Mouse (Mus musculus) thymus, postnatal 10 days (tissue): ENCODE results near the gene D1Ertd622e.
A peak's percentile ranks its signal among the peaks of the same experiment; 100 is the strongest.

ENCODE experiments used
- DNase-seq, 2 experiments: peaks; one replicate each; pipeline ENCODE4 v3.0.0; 2021; ENCODE audit warnings: low spot score in 2 of 2

D1Ertd622e gene

GRCm38 (mm10) chr1:97580270-97580669 lies 81.6 kb downstream of the D1Ertd622e start:
- peak; percentile 83 to 93 for DNase-seq

DNA sequence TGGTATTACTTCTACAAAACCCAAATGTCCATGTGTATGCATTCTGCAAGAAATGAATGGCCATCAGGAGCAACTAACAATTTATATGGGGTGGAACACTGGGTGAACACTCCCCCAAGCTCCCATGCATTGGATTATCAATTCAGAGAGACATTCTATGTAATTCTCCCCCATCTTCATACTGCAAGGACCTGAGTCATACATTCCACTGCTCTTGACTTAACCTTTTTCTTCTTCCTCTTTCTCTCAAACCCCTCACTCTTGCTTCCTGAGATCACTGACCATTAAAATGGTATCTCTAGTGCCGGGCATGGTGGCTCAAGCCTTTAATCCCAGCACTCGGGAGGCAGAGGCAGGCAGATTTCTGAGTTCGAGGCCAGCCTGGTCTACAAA lies 83.9 kb downstream of the D1Ertd622e start:
- no peak for DNase-seq

DNA sequence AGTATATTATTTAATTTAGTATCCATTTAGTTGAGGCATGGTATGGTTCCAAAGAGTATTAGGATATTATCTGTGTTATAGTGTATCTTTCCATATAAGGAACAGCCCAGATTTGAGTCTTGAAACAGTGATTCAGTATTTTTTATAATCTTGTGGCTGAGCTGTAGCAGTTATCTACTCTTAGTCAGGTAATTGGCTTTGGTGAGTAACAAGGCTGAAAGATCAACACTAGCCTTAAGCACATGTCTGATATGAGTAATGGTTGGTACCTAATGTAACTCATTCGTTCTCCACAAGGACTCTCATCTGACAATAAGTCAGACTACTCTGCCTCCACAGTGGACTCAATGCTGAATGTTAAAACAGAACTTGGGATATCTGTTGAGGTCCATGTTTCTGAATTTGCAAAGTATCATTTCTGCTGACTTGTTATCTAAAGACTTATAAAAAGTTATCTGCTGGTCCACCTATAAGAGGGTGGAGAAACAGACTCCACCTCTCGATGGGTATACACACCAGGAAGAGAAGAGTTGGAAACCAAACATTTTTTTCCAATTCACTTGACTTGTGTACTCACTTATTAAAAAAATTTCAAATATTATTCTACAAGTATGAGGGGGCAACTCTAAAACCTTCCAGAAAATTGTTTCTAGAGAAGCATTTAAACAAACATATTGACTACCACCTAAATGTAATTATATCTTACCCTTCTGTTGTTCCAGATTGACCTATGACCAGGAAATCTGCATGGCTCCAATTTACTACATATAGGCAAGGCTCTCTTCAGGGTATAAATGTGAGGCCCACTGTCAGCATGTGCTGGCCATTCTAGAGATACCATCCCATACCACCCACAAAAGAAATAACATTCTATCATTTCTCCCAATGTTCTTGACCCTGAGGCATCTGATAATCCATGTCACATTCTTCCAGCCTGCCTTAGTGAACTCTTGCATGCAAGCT lies 84.5 kb downstream of the D1Ertd622e start:
- no peak for DNase-seq

- no peak for DNase-seq
These were observed 85.3 kb downstream of the D1Ertd622e start for GRCm38 (mm10) chr1:97576576-97576975.

- no peak for DNase-seq
These were observed 91.1 kb downstream of the D1Ertd622e start for GRCm38 (mm10) chr1:97570814-97571213.

DNA sequence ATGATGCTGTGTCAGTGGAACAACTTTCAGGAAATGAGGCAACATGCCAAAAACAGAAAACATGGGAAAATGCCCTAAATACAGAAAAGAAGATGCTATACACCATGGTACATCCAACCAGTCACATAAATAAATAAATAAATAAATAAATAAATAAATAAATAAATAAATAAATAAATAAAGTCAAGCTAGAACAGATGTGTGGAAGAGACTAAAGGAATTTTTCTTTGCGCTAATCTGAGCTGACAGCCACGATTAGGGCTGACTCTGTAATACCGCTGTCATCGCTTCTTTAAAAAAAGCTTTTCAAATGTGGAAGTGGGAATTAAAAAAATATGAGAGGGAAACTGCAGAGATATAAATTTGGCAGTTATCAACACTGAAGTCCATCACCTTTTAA lies 93.9 kb downstream of the D1Ertd622e start:
- no peak for DNase-seq

- DNase-seq = no peak
These were observed 97.2 kb downstream of the D1Ertd622e start for GRCm38 (mm10) chr1:97564641-97565040.

GRCm38 (mm10) chr1:97562867-97563266 lies 99.0 kb downstream of the D1Ertd622e start:
- no peak for DNase-seq
